Mouse (Mus musculus): ENCODE data around the gene Osbpl8. TPM values are rescaled to one million over a fixed set of nuclear protein-coding genes. Genes with fewer than 3 reads are reported as not detected.
A peak's percentile ranks its signal among the peaks of the same experiment; 100 is the strongest.
"Not testable (repeated sequence)": the region's sequence is repeated elsewhere in the genome, so short reads cannot be mapped to it uniquely, and the experiment has no call there.

Gene Osbpl8
- polyA plus RNA-seq, 1 experiment from 2014 or later, result 23.7 TPM

DNA sequence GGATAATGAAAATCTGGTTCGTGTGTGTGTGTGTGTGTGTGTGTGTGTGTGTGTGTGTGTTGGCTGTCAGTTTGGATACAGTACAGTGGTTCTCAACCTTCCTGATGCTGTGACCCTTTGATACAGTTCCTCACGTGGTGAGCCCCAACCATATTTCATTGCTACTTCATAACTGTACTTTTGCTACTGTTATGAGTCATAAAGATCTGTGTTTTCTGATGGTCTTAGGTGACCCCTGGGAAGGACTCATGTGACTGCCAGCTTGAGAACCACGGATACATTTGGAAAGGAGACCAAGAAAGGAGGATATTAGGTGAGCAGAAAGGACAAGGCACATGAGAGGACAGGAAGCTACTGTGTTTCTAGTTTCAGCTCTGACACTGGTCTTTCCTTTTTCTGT, 36.1 kb upstream of the Osbpl8 start:
- Histone ChIP-seq H3K36me3 (ENCODE audit: control insufficient read depth, insufficient read depth) (no peaks in the 10 kb centered on the region), H3K9me3 (ENCODE audit: control insufficient read depth, low read length) (no peaks in the 10 kb centered on the region), H3K4me1 (replicated peaks; ENCODE audit: control insufficient read depth, insufficient read depth, low read length) (no peaks in the 10 kb centered on the region; the same call in 1 of the 2 replicates), H3K4me2 (ENCODE audit: low read length) (no peak overlapping the region), H3K27me3 (replicated peaks; ENCODE audit: control insufficient read depth, insufficient read depth, low read length) (no peaks in the 10 kb centered on the region), H3K27ac (ENCODE audit: low read length) (no peak overlapping the region), H3K9ac (replicated peaks; ENCODE audit: low read depth, low read length) (no peak overlapping the region), H3K4me3 (replicated peaks; ENCODE audit: low read length) (no peak overlapping the region)
- WGBS, result 77% methylated on average over 3 of the region's 3 CpGs
- ATAC-seq, result no peak

DNA sequence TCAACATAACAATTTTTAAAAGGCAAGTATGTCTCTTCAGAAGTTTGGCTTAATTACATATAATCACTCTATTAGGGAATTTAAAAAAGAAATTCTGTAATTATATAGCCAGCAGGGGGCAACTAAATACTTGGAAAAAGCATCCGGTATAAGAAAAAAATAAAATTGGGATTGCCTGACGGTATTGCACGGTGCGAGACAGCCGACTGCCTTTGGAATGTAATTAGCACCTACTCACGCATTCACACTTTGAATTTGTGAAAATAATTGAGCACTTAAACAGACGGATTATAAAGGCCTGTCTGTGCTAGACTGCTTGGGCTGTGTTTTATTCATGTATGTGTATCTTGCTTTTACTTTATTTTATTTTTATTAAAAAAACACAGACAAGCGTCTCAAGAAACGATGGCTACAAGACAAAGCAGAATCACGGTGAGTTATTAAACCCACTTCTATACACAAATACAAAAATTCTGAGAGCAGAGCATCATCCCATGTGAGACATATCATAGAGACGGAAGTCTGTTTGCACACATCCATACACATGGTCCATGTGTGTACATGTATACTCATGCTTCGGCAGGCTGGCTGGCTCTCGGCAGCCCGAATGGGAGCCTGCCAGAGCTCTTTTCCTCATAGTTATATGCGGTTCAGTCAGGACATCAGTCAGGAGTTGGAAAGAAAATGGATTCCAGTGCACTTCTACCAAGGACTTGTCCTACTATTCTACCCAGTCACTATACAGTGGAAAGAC, 34.5 kb upstream of the Osbpl8 start:
- Histone ChIP-seq H3K4me3 (replicated peaks; ENCODE audit: low read length) (peak overlapping the region; percentile 18; the same call in 1 of the 2 replicates), H3K36me3 (ENCODE audit: control insufficient read depth, insufficient read depth) (no peaks in the 10 kb centered on the region), H3K4me2 (ENCODE audit: low read length) (peak overlapping the region; percentile 22), H3K27ac (ENCODE audit: low read length) (peak overlapping the region; percentile 31), H3K9ac (replicated peaks; ENCODE audit: low read depth, low read length) (no peak overlapping the region), H3K9me3 (ENCODE audit: control insufficient read depth, low read length) (no peaks in the 10 kb centered on the region), H3K4me1 (replicated peaks; ENCODE audit: control insufficient read depth, insufficient read depth, low read length) (no peaks in the 10 kb centered on the region; the same call in 1 of the 2 replicates), H3K27me3 (replicated peaks; ENCODE audit: control insufficient read depth, insufficient read depth, low read length) (no peaks in the 10 kb centered on the region)
- peak; percentile 98 for ATAC-seq
- 27% methylated on average over 15 of the region's 15 CpGs for WGBS

DNA sequence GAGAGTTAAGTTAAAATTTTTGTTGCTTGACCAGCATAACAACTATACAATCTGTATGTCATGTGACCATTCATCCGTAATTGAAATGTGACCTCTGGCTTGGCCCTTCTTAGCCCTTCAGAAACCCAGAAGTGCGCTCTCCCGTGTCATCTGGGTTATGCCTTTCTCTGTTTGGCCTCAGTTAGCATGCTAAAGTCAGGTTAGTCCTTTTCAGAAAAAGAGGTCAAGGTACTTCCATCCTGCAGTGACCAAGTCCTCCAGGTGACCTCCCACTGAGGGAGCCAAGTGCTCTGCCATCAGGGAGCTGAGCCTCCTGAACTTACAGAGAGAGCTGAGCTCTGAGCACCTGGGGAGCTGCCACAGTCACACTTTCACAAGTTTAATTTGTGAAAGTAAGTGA, 33.7 kb upstream of the Osbpl8 start:
- no peak overlapping the region for H3K27ac ChIP-seq (ENCODE audit: low read length)
- no peak overlapping the region for H3K4me2 ChIP-seq (ENCODE audit: low read length)
- no peaks in the 10 kb centered on the region for H3K9me3 ChIP-seq (ENCODE audit: control insufficient read depth, low read length)
- no peaks in the 10 kb centered on the region; the same call in 1 of the 2 replicates for H3K4me1 ChIP-seq (replicated peaks; ENCODE audit: control insufficient read depth, insufficient read depth, low read length)
- ATAC-seq, result no peak
- H3K36me3 ChIP-seq (ENCODE audit: control insufficient read depth, insufficient read depth), result no peaks in the 10 kb centered on the region
- no peak overlapping the region for H3K4me3 ChIP-seq (replicated peaks; ENCODE audit: low read length)
- H3K27me3 ChIP-seq (replicated peaks; ENCODE audit: control insufficient read depth, insufficient read depth, low read length), result no peaks in the 10 kb centered on the region
- WGBS, result 68% methylated on average over 3 of the region's 3 CpGs
- no peak overlapping the region for H3K9ac ChIP-seq (replicated peaks; ENCODE audit: low read depth, low read length)

DNA sequence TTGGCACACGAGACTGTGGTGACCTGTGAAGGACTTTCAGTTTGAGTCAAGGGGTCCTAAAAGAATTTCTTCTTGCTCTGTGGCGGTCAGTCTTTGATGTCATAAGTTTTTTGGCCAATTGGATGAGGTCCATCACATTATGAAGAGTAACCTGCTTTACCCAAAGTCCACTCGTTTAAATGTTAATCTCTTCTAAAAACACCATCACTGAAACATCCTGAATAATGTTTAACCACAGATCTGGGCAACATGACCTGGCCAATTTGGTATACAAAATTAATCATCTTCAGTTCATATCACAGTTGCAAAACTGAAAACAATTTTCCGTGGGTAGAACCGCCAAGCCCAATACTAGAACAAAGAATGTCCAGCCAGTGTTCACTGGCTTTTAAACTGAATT, 31.3 kb upstream of the Osbpl8 start:
- Histone ChIP-seq H3K27ac (ENCODE audit: low read length) (no peak overlapping the region), H3K9ac (replicated peaks; ENCODE audit: low read depth, low read length) (no peak overlapping the region), H3K4me3 (replicated peaks; ENCODE audit: low read length) (no peak overlapping the region), H3K27me3 (replicated peaks; ENCODE audit: control insufficient read depth, insufficient read depth, low read length) (no peaks in the 10 kb centered on the region), H3K4me2 (ENCODE audit: low read length) (no peak overlapping the region), H3K36me3 (ENCODE audit: control insufficient read depth, insufficient read depth) (no peaks in the 10 kb centered on the region), H3K9me3 (ENCODE audit: control insufficient read depth, low read length) (no peaks in the 10 kb centered on the region), H3K4me1 (replicated peaks; ENCODE audit: control insufficient read depth, insufficient read depth, low read length) (no peaks in the 10 kb centered on the region; the same call in 1 of the 2 replicates)
- 91% methylated on average over 5 of the region's 5 CpGs for WGBS
- ATAC-seq, result no peak

DNA sequence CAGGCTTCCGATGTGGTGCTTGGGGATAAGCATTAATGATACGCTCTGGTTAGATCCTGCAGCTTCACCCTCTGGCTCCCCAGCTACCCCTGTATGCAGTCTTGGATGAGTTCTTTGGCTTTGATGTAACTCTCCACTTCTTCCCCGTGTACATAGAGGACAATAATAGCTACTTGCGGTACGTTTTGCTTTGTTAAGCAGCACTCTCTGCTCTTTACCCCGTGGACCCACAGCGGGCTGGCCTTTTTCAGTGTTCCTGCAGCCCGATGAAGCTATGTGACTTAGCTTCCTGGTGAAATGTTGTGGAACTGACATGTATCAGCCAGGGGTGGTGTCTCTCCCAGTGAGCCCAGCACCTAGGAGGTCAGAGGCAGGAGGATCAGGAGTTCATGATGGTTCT, 30.6 kb upstream of the Osbpl8 start:
- Histone ChIP-seq H3K4me1 (replicated peaks; ENCODE audit: control insufficient read depth, insufficient read depth, low read length) (no peaks in the 10 kb centered on the region; the same call in 1 of the 2 replicates), H3K4me2 (ENCODE audit: low read length) (no peak overlapping the region), H3K4me3 (replicated peaks; ENCODE audit: low read length) (no peak overlapping the region), H3K27me3 (replicated peaks; ENCODE audit: control insufficient read depth, insufficient read depth, low read length) (no peaks in the 10 kb centered on the region), H3K36me3 (ENCODE audit: control insufficient read depth, insufficient read depth) (no peaks in the 10 kb centered on the region), H3K9me3 (ENCODE audit: control insufficient read depth, low read length) (no peaks in the 10 kb centered on the region), H3K27ac (ENCODE audit: low read length) (no peak overlapping the region), H3K9ac (replicated peaks; ENCODE audit: low read depth, low read length) (no peak overlapping the region)
- 82% methylated on average over 8 of the region's 8 CpGs for WGBS
- ATAC-seq, result no peak

DNA sequence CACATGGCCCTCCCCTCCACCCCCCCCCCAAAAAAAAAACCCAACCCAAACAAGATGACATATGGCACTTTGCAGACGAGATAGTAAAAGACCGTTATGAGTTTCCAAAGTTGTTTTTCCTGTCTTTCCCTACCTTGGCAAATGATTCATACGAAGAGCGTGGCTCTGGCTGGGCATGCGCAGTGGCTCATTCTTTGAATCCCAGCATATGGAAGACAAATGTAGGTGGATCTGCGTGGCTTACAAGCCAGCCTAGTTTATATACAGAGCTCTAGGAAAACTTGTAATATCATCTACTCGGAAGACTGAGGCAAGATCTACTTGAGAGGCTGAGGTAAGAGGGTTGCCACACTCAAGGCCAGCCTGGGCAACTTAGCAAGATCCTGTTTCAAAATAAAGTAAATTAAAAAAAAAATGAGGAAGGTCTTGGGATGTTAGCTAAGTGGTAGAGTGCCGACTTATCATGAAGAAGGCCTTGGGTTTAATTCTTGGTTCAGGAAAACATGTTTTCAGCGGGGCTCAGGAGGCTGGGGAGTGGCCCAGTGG, 30.1 kb upstream of the Osbpl8 start:
- WGBS, result 80% methylated on average over 9 of the region's 9 CpGs
- no peaks in the 10 kb centered on the region for H3K36me3 ChIP-seq (ENCODE audit: control insufficient read depth, insufficient read depth)
- ATAC-seq, result no peak

DNA sequence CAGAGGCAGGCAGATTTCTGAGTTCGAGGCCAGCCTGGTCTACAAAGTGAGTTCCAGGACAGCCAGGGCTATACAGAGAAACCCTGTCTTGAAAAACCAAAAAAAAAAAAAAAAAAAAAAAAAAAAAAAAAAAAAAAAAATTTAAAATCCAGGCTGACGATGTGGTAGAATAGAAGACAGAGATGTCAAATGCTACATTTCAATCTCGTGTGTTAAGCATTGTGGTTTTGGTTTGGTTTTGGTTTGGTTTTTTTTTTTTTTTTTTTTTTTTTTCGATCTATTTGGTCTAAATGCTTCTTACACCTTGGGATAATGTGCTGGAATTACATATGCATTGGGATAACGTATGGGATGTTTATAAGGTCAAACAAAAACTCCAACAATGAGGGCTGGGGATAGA, 28.2 kb upstream of the Osbpl8 start:
- H3K9ac ChIP-seq (replicated peaks; ENCODE audit: low read depth, low read length); H3K9me3 ChIP-seq (ENCODE audit: control insufficient read depth, low read length); H3K27ac ChIP-seq (ENCODE audit: low read length); H3K4me1 ChIP-seq (replicated peaks; ENCODE audit: control insufficient read depth, insufficient read depth, low read length); H3K4me3 ChIP-seq (replicated peaks; ENCODE audit: low read length); H3K36me3 ChIP-seq (ENCODE audit: control insufficient read depth, insufficient read depth); ATAC-seq; H3K4me2 ChIP-seq (ENCODE audit: low read length); H3K27me3 ChIP-seq (replicated peaks; ENCODE audit: control insufficient read depth, insufficient read depth, low read length): not testable (repeated sequence)
- 84% methylated on average over 5 of the region's 5 CpGs for WGBS

More for the DNA sequence above, 30.1 kb upstream of the Osbpl8 start:
- Histone ChIP-seq H3K9ac (replicated peaks; ENCODE audit: low read depth, low read length) (no peak overlapping the region), H3K27ac (ENCODE audit: low read length) (no peak overlapping the region), H3K4me1 (replicated peaks; ENCODE audit: control insufficient read depth, insufficient read depth, low read length) (no peaks in the 10 kb centered on the region; the same call in 1 of the 2 replicates), H3K9me3 (ENCODE audit: control insufficient read depth, low read length) (no peaks in the 10 kb centered on the region), H3K4me2 (ENCODE audit: low read length) (no peak overlapping the region), H3K27me3 (replicated peaks; ENCODE audit: control insufficient read depth, insufficient read depth, low read length) (no peaks in the 10 kb centered on the region), H3K4me3 (replicated peaks; ENCODE audit: low read length) (no peak overlapping the region)

DNA sequence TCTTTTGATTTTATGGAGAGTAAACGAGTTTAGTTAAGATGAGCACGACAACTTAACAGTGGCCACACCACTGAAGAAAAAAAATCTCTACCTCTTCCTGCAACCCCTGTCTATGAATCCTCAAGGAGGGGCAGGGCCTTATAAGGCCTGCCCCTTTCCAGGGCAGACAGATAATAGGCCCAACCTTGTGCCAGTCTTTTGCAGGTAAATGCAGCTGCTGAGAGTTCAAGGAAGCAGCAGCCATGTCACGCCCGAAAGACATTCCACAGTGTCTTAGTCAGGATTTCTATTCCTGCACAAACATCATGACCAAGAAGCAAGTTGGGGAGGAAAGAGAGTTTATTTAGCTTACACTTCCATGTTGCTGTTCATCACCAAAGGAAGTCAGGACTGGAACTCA, 26.6 kb upstream of the Osbpl8 start:
- no peaks in the 10 kb centered on the region for H3K36me3 ChIP-seq (ENCODE audit: control insufficient read depth, insufficient read depth)
- no peaks in the 10 kb centered on the region for H3K9me3 ChIP-seq (ENCODE audit: control insufficient read depth, low read length)
- no peak overlapping the region for H3K9ac ChIP-seq (replicated peaks; ENCODE audit: low read depth, low read length)
- H3K4me2 ChIP-seq (ENCODE audit: low read length), result no peak overlapping the region
- no peaks in the 10 kb centered on the region for H3K4me1 ChIP-seq (replicated peaks; ENCODE audit: control insufficient read depth, insufficient read depth, low read length)
- no peak for ATAC-seq
- 75% methylated on average over 4 of the region's 4 CpGs for WGBS
- no peak overlapping the region for H3K27ac ChIP-seq (ENCODE audit: low read length)
- H3K27me3 ChIP-seq (replicated peaks; ENCODE audit: control insufficient read depth, insufficient read depth, low read length), result no peaks in the 10 kb centered on the region
- H3K4me3 ChIP-seq (replicated peaks; ENCODE audit: low read length), result no peak overlapping the region

DNA sequence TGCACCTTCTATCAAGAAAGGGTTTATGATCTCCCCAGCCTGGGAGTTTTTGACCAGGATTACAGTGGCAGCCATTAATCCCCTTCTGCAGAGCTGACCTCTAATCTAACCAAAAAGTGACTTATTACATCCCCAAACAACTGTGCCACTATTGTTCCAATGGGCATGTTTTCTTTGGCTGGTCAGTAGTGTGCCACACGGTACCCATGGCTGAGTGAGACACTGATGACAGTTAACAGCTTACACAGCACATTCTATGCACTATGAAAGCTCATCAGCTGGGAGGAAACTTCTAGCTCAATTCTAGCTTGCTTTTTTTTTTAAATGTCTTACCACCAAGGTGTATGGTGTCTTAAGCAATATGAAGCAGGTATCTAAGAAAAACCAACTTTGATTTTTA, 25.4 kb upstream of the Osbpl8 start:
- no peaks in the 10 kb centered on the region for H3K4me1 ChIP-seq (replicated peaks; ENCODE audit: control insufficient read depth, insufficient read depth, low read length)
- no peak overlapping the region for H3K4me2 ChIP-seq (ENCODE audit: low read length)
- H3K9me3 ChIP-seq (ENCODE audit: control insufficient read depth, low read length), result no peaks in the 10 kb centered on the region
- no peak for ATAC-seq
- no peak overlapping the region for H3K9ac ChIP-seq (replicated peaks; ENCODE audit: low read depth, low read length)
- no peaks in the 10 kb centered on the region for H3K36me3 ChIP-seq (ENCODE audit: control insufficient read depth, insufficient read depth)
- H3K27ac ChIP-seq (ENCODE audit: low read length), result no peak overlapping the region
- WGBS, result 76% methylated on average over 1 of the region's 1 CpGs
- H3K27me3 ChIP-seq (replicated peaks; ENCODE audit: control insufficient read depth, insufficient read depth, low read length), result no peaks in the 10 kb centered on the region
- H3K4me3 ChIP-seq (replicated peaks; ENCODE audit: low read length), result no peak overlapping the region

All from forebrain, embryonic 16.5 days (tissue).